Mouse (Mus musculus) mesoderm, embryonic 11.5 days (tissue): ENCODE data around the gene BC025920.
"Not testable (repeated sequence)": the region's sequence is repeated elsewhere in the genome, so short reads cannot be mapped to it uniquely, and the experiment has no call there.

Source experiments
- DNase-seq: peaks from one replicate; pipeline ENCODE4 v3.0.0-alpha.2; 2012; ENCODE audit warnings: low read depth, low spot score

The BC025920 gene

DNA sequence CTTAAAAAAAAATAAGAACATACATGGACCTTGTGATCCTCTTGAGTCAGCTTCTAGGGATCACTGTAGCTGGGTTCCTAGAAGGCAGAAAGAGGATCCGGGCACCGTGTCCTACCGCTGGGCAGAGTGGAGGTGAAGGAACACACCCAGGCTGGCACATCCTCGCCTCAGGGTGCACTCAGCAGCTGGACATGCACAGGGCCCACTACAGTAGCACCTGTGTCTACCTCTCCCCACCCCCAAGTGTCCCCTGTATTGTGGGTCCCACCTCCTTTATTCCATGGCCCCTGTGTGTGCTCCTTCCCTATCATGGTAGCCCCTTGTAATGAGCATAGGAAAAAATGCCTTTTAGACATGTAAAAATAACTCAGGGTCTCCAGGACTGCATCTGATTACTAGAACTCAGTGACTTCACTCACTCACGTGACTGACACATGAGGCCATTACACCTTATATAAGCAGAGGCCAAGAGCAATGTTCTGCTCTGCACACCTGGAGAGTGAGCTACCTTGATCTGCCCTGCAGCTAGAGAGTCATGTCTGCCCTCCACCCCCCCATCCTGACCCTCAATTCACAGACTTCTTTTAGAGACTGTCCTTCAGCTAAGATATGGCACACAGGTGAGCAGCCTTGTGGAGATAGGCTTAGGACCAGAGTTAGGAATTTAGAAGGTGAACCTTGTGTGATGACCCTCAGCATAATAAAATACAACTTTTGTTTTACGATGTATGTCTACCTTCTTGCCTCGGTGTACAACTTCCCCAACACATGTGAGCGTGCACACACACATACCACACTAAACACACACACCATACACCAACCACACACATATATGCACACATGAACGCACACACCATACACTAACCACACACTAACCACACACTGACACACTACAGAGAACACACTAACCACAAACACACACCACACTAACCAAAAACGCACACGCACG, 1.8 kb upstream of the BC025920 start:
- DNase-seq = no peak

DNA sequence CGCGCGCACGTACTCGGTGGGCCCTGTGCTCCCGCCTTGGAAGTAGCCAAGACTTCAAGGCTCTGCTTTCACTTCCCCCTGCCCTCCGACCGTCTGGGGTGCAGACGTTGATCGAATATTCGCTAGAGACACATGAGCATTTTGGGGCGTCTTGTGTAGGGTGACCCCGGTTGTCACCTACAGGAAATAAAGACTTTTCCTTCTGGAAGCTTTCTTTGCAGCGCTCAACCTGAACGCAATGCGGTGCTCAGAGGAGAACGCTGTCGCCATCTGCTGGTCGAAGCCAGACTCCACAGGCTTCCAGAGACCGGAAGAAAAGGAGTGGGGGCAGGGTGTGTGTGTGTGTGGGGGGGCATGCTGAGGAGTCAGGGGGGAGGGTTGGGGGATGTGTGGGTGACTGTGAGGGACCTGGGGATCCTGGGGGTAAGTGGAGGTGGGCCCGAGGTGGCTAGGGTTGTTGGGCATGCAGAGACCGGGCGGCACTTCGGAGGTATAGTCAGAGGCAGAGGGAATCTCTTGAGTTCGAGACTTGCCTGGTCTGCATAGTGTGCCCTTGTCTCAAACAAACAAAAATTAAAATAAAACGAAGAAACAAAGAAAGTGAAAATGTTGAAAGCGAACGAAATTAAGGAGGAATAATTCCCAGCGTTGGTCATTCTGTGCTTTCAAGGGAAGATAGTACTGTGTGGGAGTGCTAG, 953 bp upstream of the BC025920 start:
- peak; percentile 91 for DNase-seq

DNA sequence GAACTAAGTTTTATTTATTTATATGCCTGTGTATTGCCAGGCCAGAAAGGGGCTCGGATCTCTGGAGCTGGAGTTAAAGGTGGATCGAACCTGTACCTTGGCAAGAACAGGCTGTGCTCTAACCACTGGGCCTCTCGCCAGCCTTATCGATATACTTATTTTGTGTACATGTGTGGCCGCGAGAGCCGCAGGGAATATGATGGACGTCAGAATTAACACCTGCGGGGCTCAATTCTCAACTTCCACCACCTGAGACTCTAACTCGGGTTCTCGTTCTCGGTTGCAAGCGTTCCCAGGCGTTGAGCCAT, 450 bp upstream of the BC025920 start:
- DNase-seq = no peak

DNA sequence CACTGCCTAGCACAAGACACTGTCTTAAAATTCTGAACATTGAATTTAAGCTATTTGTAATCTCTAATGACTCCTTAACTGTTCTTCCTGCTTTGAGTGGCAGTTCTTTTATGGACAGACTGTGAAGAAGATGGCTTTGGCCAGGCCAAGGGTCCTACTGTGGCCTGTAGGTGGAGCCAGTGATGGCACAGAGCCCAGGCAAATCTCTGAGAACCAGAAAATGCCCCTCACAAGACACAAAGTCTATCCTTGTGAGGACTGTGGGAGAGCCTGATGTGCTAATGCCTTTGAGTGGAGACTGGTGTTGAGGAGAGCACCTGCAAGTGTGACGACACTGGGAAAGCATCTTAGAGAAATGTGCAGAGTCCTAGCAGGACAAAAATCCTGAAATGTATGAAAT, 2.2 kb downstream of the BC025920 start:
- no peak for DNase-seq

DNA sequence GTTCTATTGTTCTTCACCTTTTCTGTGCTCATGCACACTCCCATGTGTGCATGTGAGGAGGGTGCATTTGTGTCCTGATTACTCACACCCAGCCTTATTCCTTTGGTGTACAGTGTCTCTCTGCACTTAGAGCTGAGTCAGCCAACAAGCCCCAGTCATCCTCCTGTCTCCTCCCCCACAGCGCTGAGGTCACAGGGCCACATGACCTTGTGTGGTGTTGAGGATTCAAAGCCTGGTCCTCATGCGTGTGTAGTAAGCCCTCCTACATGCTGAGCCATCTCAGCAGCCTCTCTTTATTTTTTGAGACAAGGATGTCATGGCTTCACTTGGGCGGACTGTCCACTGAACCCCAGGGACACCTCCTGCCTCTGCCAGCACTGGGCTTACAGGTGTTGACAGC, 6.7 kb downstream of the BC025920 start:
- DNase-seq = no peak

DNA sequence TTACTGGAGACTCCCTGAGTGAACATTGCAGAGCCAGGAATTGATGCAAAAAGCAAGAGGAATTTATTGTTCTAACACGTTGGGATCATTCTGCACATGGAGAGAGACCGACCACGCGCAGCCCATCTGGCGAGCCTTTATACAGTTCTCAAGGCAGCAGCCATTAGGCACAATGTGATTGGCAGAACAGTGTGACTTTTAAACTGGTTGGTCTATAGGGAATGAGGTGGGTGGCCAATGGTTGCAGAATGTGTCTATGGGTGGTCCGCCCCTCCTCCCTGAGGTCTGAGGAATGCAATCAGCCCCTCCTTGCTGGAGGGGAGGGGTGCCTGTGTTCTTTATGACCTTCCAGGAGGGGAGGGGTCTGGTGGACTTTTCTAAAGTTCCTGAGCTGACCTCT, 9.4 kb downstream of the BC025920 start:
- DNase-seq = peak; percentile 64

DNA sequence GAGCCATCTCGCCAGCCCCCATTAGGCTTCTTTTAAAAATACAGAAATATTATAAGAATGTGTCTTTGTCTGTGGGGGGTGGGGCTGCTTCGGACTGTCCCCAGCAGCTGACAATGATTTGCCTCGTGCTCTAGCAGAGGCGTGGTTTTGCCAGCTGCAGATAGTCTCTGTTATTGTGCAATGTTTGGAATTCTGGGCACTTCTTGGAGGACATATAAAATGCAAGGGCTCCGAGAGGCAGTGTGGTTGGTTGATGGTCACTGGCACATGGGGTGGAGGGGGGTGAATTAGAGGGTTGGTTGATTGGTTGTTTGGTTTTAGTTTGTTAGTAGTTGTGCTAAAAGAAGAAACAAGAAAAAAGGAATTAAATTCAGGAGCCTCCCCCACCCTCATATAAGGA, 13.9 kb downstream of the BC025920 start:
- no peak for DNase-seq

DNA sequence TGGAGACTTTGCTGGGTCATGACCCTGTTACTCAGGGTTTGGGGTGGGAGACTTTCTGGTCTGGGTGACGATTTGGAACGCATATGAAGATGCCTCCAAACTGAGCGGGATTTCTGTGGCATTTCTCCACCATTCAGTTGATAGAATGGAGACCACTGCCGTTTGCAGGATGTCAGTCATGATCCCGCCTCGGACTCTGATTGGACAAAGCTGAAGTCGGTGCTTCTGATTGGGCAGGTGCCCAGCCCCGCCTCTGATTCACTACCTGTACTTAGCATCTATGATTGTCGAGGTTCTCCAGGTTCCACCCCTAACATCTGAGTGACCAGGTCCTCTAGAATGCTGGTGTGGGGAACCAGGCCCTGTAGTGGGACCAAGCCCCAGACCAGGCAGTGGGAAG, 14.7 kb downstream of the BC025920 start:
- no peak for DNase-seq

DNA sequence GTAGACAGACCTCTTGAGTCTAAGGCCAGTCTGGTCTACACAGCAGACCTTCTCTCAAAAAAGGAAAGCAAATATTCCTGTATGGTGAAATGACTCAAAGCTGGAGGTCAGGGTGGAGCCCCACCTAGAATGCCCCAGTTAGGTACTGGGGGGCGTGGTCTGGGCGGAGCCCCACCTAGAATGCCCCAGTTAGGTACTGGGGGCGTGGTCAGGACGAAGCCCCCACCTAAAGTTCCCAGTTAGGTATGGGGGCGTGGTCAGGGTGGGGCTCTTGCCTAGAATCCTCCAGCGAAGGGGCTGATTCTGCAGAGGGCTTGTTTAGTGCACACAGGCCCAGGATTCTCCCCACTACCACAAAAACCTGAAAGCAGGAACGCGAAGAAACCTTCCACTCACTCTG, 17.4 kb downstream of the BC025920 start:
- no peak for DNase-seq

DNA sequence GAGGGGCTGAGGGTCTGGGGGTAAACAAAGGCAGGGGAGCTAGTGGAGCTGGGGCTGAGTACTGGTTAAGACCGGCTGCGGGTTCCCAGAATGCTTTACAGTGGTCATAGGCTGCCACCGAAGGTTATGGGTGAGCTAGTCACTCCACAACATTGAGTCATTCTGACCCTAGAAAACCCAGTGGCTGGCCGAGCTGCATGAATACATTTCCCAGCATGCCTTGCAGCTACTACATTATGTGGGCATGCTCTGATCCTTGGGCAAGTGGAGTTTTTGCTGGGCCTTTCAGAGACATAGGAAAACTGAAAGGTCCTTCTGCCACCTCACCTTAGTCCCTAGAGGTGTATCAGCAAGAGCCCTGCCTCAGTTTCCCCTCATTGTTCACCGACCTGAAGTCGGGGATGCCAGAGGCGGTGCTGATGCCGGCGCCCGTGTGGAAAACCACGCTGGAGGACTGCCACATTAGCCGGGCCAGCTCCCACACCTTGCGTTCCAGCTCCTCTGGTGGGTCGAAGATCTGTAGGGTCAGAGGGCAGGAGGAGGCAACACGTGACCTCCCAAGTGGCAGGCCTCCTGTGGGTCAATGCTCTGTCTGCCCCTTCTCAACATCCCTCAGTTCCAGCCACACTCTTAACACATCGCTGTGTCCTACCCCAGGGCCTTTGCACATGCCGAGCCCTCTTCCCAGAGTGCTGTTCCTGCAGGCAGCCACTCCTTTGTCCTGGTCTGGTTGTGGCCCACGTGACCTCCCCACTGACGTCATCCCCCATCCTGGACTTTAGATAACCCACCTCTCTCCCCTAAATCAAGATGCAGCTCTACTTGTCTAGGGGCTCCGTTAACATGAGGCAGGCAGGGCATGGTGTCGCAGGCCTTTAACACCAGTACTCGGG, 20.3 kb downstream of the BC025920 start:
- DNase-seq = no peak

DNA sequence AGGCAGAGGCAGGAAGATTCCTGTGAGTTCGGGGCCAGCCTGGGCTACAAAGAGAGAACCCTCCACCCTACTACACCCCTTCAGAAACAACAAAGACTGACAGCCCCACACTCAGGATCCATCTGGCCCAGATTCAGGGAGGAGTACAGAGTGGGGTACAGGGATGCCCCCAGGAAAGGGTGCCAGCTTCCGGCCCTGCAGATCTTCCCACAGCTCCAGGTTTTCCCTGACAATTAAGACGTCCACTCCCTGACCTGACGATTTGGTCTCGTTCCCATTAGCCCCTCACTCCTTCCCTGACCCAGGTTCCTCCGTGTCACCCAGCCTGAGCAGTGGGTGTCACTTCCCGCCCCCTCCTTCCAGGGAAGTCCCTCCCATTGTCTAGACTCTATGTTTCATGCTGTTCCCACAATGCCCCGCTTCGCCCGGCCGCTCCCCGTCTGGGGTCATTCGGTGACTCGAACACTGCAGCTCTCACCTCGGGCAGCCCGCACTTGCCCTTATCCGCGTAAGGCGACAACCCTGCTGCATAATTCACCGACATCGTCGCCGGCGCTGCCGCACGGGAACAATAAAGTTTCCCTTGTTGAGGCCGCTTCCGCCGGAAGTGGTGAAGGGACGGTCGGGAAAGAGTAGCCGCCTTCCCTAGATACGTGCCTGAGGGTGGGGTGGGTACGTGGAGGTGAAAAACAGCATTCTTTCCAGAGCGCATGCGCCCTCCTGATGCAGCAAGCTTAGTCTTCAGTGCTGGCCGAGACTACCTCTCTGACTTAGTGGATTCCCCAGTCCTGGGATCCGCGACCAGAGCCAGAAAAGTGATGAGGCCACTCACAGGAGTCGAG, 21.1 kb downstream of the BC025920 start, which contains the start of gene Sirt6:
Gene Sirt6, minus strand, starts transcription at position 804 of the 842 bp plus-strand sequence.
- peak; percentile 95 for DNase-seq

DNA sequence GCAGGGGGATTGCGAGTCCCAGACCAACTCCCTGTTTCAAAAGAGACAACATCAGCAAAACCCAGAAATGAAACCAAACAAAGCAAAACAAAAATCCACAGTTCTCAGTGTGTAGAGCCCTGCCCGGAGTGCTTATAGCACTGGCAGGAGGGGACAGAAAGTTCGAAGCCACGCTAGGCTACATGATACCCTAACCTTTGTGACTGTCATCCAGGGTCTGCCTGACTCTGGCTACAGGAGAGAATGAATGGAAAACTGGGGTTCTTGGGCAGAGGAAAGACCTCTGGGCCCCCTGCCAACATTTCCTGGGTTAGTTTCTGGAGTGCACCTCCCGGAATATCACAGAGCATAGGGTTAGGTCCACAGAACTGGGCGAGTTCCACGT, 21.8 kb downstream of the BC025920 start:
- no peak for DNase-seq

DNA sequence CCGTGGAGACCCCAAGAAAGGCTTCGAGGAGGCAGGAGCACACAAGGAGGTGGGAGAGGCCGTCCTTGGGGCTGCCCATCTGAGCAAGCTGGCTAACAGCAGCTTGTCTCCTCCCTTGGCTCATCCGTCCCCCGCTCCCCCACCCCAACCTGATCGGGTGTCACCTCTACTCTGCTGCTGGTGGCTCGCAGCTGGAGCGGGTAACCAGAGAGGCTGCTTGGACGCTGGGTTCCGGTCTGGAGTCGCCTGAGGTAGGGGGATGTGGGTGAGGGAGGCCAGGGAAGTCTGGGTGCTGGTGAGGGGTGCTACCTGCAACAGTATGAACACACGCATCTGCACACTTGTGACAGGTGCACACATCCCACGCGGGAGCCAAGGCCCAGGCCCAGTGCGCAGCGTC, 22.3 kb downstream of the BC025920 start, which contains the start of gene Ankrd24:
Gene Ankrd24, plus strand, starts transcription at position 151 of the 400 bp plus-strand sequence.
- no peak for DNase-seq

DNA sequence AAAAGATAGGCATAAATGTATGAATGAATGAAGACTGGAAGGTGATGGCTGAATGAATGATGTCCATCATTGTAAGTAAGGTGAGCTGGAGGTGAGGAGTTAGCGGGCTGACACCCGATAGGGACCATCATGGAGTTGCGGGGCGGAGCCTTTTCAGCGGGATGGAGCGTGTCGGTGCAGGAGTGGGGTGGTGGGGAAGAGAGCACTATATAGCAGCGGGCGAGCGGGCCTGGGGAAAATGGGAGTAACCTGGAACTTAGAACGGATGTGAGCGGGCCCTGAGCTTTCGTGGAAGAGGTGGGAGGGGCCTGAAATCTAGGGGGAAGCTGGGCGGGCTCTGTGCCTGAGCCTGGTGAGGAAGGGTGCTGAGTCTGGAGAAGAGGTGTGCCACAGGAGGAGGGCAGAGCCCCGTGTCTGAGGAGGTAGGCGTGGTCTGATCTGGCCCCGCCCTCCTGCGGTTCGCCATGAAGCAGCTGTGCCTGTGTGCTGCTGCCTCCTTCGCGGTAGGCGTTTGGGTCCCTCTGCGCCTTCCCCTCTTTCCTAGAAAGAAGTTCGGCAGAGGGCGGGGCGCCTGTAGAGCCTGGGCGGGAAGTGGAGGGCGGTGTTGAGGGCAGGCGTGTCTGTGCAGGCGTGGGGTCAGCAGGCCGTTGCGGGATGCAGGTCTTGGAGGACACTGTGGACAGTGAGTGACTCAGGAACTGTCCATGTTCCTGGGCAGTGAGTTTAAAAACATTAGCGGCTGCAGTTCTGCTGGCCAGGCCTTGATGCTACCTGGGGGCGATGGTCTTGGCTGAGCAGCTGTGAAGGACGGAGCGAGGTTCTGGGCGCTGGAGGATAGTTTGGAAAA, 27.4 kb downstream of the BC025920 start:
- peak; percentile 91 for DNase-seq

DNA sequence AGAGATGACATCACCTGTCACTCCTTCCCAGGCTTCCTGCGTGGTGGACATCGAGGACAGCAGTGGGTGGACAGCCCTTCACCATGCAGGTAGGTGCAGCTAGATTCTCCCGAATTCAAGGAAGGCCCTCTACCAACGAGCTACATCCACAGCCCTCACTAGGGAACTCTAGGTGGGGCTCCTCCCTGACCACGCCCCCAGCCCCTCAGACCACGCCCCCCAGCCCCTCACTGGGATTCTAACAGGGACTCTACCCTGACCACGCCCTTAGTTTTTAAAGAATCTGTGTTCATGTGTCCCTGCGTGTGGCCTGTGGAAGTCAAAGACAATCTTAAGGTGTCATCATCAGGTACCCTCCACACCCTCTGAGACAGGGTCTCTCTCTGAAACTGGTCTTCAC, 30.3 kb downstream of the BC025920 start:
- no peak for DNase-seq

DNA sequence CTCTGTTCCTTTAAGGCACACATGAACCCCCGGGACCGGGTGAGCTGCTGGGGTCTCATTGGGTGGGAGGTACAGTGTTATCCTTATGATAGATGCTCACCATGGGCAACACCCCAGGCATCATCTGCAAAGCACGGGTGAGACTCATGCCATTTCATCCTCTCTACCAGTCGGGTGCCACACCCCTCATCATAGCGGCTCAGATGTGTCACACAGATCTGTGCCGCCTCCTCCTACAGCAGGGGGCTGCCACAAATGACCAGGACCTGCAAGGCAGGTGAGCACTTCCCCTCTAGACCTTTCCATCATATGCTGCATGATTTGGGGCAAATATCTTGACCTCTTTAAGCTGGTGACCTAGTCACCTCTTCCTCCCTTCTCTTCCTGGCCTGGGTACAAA, 32.0 kb downstream of the BC025920 start:
- DNase-seq = no peak

DNA sequence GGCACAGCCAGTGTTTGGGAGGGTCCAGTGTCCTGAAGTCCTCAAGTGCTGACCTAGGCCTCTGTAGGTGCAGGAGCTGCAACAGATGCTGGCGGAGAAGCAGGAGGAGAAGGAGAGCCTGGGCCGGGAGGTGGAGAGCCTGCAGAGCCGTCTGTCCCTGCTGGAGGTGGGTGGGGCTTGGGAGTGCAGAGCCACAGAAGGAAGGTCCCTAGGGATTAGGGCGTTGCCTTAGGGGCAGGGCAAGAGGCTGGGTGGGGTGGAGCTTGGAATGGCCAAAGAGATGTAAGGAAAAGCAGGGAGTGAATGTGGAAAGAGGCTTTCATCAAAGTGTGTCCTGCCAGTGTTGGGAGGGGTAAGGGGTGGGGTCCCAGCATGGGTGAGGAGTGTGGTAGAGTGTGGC, 34.8 kb downstream of the BC025920 start:
- DNase-seq = not testable (repeated sequence)

DNA sequence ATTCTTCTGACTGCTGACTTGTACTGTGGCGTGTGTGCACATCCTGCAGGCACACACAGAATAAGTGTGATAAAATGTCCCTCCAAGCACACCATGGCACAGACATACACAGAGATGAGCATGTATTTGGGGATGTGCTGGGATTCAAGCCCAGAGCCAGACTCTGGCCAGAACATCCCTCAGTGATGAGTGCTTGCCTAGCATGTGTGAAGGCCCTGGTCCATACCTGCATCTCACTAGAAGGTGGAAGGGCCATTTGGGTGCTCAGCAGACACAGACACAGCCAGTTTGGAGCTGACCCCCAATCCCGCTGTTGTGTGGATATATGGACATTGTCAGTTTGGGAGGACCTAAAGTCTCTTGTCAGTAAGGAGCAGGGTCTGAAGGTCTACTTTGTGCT, 35.5 kb downstream of the BC025920 start:
- no peak for DNase-seq

DNA sequence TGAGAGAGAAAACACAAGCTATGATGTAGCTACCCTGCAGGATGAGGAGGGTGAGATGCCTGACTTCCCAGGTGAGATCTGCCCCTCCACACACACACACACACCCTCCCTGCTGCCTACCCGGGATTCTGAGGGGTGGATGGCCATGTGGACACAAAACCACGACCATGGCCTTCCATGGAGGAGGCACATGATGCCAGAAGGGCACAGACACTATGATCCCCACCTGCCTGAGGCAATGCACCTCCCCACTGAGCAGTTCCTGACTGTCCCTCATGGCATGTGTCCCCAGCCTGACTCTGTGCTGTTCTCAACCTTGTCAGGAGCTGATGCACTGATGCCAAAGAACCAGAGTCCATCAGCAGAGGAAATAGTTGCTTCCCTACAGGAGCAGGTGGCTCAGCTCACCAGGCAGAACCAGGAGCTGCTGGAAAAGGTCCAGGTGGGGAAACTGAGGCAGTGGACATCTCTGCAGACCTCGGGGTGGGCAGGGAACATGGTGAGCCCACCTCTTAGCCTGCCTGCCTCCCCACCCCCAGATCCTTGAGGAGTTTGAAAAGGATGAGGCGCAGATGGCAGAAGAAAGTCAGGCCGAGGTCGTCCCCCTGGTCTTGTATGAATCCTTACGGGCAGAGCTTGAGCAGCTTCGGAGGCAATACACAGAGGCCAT, 36.0 kb downstream of the BC025920 start:
- no peak for DNase-seq
